Mouse (Mus musculus) liver, embryonic 11.5 days (tissue): Measurements from ENCODE around the gene Pclo. TPM values are rescaled to one million over a fixed set of nuclear protein-coding genes. Genes with fewer than 3 reads are reported as not detected.

Experiments used
- ATAC-seq: fragments of 200-750 bp; cut with Nextera tagmentation; replicated peaks from 2 replicates; pipeline ENCODE4 v1.8.0; 2017; ENCODE audit warnings: moderate number of reproducible peaks, mild to moderate bottlenecking, moderate TSS enrichment, moderate library complexity; ENCODE audit not compliant: low FRiP score
- DNase-seq: peaks from one replicate; pipeline ENCODE4 v3.0.0-alpha.2; 2017; ENCODE audit warnings: low spot score
- H3K27ac ChIP-seq: fragments of 300-500 bp; sonication (generic); 2 replicates; pipeline ENCODE4 v1.5.1; 2014; ENCODE audit warnings: mild to moderate bottlenecking, low read depth, low read length, control low read depth
- H3K27me3 ChIP-seq: fragments of 300-500 bp; sonication (generic); replicated peaks from 2 replicates; pipeline ENCODE4 v1.6.1; 2014; ENCODE audit warnings: low read length, mixed read lengths; ENCODE audit not compliant: control insufficient read depth, insufficient read depth
- H3K36me3 ChIP-seq: fragments of 300-500 bp; sonication (generic); 2 replicates; pipeline ENCODE4 v1.6.1; 2014; ENCODE audit warnings: mild to moderate bottlenecking, low read length, moderate library complexity, mixed read lengths; ENCODE audit not compliant: control insufficient read depth, insufficient read depth
- H3K4me1 ChIP-seq: fragments of 300-500 bp; sonication (generic); replicated peaks from 2 replicates; pipeline ENCODE4 v1.6.1; 2014; ENCODE audit warnings: low read length, mixed read lengths; ENCODE audit not compliant: control insufficient read depth, insufficient read depth
- H3K4me2 ChIP-seq: fragments of 300-500 bp; sonication (generic); 2 replicates; pipeline ENCODE4 v1.6.1; 2014; ENCODE audit warnings: mild to moderate bottlenecking, control low read depth, moderate library complexity
- H3K4me3 ChIP-seq: fragments of 300-500 bp; sonication (generic); 2 replicates; pipeline ENCODE4 v1.5.1; 2014; ENCODE audit warnings: low read depth, low read length, control low read depth
- H3K9ac ChIP-seq: fragments of 300-500 bp; sonication (generic); 2 replicates; pipeline ENCODE4 v1.6.1; 2014; ENCODE audit warnings: low read depth, low read length, control low read depth
- H3K9me3 ChIP-seq: fragments of 300-500 bp; sonication (generic); 2 replicates; pipeline ENCODE4 v1.6.1; 2016; ENCODE audit warnings: low read length, inconsistent platforms, mixed read lengths; ENCODE audit not compliant: control insufficient read depth
- WGBS: fragments of 180-500 bp; shearing (Covaris S2); extraction: QIAGEN DNeasy Blood & Tissue Kit; methylation state at CpG from one replicate; pipeline ENCODE4 v1.1.7; 2014; 5-methylcytosine and 5-hydroxymethylcytosine counted together
- polyA plus RNA-seq: library from polyadenylated mRNA; unstranded; fragments of >200 nt; fragmentation: Nextera tagmentation; extraction: Ambion mirVana; gene quantifications from 2 replicates; pipeline ENCODE4 v1.2.1, GENCODE M21; 2014

The Pclo gene
- polyA plus RNA-seq, 1 experiment from 2014 or later = 0.16 TPM

DNA sequence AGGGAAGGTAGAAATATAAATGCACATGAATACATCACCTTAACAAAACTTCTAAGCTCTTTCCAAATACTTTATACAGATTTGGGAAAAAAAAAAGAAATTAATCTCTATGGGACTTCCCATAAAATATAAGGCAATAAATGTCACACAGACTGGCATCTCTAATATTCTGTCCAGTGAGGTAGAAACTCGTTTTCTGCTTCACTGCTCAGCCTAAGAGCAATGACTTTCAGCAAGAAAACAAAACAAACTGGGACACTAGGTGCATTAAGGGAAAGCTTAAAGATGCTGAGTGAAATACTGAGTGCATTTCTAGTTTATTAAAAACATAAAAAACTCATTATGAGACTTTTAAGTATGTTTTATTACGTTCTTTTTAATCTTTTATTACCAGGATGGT, 190.7 kb downstream of the Pclo start:
- no peaks in the 10 kb centered on the region for H3K4me1 ChIP-seq

DNA sequence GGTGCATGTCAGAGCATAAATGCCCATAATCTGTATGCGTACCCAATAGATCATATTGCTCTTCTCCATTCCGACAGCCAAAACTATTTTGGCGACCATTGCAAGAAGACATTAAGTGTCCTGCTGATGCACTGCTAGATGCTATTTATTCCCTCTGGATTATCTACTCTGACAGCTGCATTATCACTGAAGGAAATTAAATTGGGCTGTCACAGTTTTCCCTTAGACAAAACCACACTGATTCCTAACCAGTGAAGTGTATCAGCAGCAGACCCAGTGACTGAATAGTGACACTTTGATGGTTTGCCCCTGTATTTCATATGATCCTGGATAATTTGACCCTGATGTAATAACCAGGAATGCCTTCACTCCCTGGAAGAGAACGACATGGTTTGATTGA, 192.6 kb downstream of the Pclo start:
- no peak overlapping the region for H3K9ac ChIP-seq
- H3K4me2 ChIP-seq = no peak overlapping the region
- H3K4me3 ChIP-seq = no peak overlapping the region
- H3K27me3 ChIP-seq = no peaks in the 10 kb centered on the region
- no peaks in the 10 kb centered on the region for H3K36me3 ChIP-seq
- WGBS = 78% methylated on average over 4 of the region's 4 CpGs
- H3K4me1 ChIP-seq = no peaks in the 10 kb centered on the region
- no peaks in the 10 kb centered on the region for H3K9me3 ChIP-seq
- DNase-seq (no peak), ATAC-seq (no peak)
- no peak overlapping the region for H3K27ac ChIP-seq

More for the DNA sequence above, 190.7 kb downstream of the Pclo start:
- H3K27me3 ChIP-seq = no peaks in the 10 kb centered on the region
- no peak overlapping the region for H3K4me3 ChIP-seq
- no peak for DNase-seq
- H3K36me3 ChIP-seq = no peaks in the 10 kb centered on the region
- H3K27ac ChIP-seq = no peak overlapping the region
- no peaks in the 10 kb centered on the region for H3K9me3 ChIP-seq
- no peak overlapping the region for H3K9ac ChIP-seq
- WGBS = 65% methylated on average over 2 of the region's 2 CpGs
- no peak overlapping the region for H3K4me2 ChIP-seq
- no peak for ATAC-seq

DNA sequence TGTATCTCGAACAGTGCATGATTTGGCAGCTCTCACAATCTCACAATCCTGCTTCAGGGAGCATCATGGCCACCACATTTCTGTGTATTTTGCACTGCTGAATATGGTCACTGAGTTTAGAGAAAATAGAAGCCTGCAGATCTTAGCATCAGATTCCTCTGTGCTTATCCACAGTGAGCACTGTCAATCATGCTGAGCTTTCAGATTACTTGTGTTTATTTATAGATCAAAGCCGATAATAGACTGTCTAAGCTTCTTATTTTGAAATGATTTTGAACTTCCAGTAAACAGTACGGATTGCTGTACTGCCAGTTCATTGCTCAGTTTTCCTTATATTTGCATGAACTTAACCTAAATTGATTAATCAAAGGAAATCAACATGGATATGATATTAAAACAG, 208.9 kb downstream of the Pclo start:
- ATAC-seq (no peak), DNase-seq (no peak)
- H3K27me3 ChIP-seq = no peaks in the 10 kb centered on the region
- no peak overlapping the region for H3K4me3 ChIP-seq
- no peaks in the 10 kb centered on the region for H3K4me1 ChIP-seq
- WGBS = 78% methylated on average over 3 of the region's 3 CpGs
- H3K9ac ChIP-seq = no peak overlapping the region
- H3K27ac ChIP-seq = no peak overlapping the region
- H3K36me3 ChIP-seq = no peaks in the 10 kb centered on the region
- no peaks in the 10 kb centered on the region for H3K9me3 ChIP-seq
- no peak overlapping the region for H3K4me2 ChIP-seq

DNA sequence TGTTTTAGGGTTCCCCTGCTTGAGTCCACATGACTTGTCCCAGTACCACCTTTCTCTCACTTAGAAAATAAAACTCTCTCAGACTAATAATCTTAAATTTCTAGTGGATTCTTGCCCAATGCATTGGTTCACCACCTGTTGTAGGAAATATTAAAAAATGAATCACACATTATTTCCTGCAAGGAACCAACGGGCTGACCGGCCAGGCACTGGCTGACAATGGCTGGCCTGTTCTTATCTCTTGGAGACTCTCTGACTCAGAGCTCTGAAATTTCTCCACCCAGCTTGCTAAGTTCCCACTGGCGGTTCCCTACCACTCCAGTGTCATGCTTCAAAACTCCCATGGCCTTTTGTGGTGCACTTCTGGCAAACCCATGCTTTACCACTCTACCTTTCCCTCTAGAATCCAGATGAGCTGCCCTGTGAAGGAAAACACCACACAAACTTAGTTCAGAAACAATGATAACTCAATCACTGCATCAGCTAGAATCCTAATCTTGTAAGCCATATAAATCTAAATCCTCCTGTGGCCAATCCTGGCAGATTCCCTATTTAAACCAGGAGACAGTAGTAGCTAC, 214.0 kb downstream of the Pclo start:
- no peaks in the 10 kb centered on the region for H3K9me3 ChIP-seq
- H3K9ac ChIP-seq = no peak overlapping the region
- H3K27ac ChIP-seq = no peak overlapping the region
- WGBS = 67% methylated on average over 3 of the region's 3 CpGs
- DNase-seq (no peak), ATAC-seq (no peak)
- no peak overlapping the region for H3K4me3 ChIP-seq
- no peaks in the 10 kb centered on the region for H3K4me1 ChIP-seq
- no peaks in the 10 kb centered on the region for H3K27me3 ChIP-seq
- no peak overlapping the region for H3K4me2 ChIP-seq
- H3K36me3 ChIP-seq = no peaks in the 10 kb centered on the region

DNA sequence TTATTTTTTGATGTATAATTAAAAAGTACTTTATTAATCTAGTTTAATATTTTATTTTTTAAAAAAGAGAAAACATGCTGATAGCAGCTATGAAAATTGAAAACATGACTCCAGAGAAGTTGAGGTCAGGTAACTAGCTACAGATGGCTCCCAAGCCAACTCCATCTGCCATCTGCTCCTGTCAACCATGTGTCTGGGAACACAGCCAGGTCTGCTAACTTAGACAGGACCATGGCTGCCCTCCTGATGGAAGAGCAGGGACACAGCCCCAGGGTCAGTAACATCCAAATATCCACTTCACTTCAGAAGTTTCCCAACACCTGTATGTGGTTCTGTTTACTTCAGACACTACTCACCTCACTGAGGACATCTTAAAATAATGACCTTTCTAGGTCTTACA, 236.2 kb downstream of the Pclo start:
- Histone ChIP-seq H3K27me3 (no peaks in the 10 kb centered on the region), H3K4me2 (no peak overlapping the region), H3K4me3 (no peak overlapping the region), H3K9ac (no peak overlapping the region), H3K36me3 (no peaks in the 10 kb centered on the region), H3K9me3 (no peaks in the 10 kb centered on the region), H3K4me1 (no peaks in the 10 kb centered on the region), H3K27ac (no peak overlapping the region)
- ATAC-seq = no peak
- DNase-seq = no peak

DNA sequence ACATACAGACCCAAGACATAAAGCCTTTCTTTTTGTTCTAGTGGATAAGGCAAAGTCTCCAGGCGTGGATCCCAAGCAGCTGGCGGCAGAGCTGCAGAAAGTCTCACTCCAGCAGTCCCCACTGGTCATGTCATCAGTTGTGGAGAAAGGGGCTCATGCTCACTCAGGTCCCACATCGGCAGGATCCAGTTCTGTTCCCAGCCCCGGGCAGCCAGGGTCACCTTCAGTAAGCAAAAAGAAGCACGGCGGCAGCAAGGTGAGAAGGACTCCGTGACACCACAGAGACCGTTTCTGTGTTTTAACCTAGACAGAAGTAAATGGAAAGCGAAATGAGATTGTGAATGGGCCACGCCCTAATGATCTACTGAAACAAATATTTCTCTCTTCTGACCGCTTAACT, 252.0 kb downstream of the Pclo start:
- H3K4me3 ChIP-seq = no peak overlapping the region
- no peak for ATAC-seq
- no peaks in the 10 kb centered on the region for H3K9me3 ChIP-seq
- no peak overlapping the region for H3K27ac ChIP-seq
- H3K27me3 ChIP-seq = no peaks in the 10 kb centered on the region
- no peaks in the 10 kb centered on the region for H3K36me3 ChIP-seq
- 82% methylated on average over 11 of the region's 11 CpGs for WGBS
- no peak for DNase-seq
- H3K9ac ChIP-seq = no peak overlapping the region
- no peak overlapping the region for H3K4me2 ChIP-seq
- no peaks in the 10 kb centered on the region for H3K4me1 ChIP-seq

DNA sequence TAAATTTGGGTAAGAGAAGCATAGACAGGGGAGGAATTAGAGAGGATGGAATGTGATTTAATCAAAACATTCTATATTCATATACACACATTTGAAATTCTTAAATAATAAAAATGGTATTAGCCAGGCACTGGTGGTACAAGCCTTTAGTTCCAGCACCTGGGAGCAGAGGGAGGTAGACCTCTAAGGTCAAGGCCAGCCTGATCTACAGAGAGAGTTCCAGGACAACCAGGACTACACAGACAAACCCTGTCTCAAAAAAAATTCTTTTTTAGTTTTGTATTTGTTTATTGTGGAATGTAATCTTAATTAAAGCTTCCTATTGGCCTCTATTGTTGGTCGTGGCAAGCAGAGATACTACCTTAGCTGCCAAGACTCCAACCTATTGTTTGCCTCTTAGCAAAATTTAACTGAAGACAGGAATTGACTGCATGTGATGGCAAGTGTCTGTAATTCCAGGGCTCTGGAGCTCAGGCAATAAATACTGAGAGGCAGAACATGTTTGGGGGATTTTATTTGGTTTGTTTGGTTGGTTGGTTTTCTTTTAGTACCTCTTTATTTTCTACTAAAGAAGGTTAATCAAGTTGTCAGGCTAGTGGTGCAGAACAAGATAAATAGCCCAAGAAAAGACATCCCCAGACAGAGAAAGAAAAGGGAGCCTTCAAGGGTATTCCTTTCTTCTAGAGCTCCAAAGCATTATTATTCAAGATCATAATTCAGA, 267.8 kb downstream of the Pclo start:
- no peaks in the 10 kb centered on the region for H3K36me3 ChIP-seq
- no peak overlapping the region for H3K4me2 ChIP-seq
- 35% methylated on average over 1 of the region's 1 CpGs for WGBS
- H3K9me3 ChIP-seq = no peaks in the 10 kb centered on the region
- DNase-seq (no peak), ATAC-seq (no peak)
- H3K4me3 ChIP-seq = no peak overlapping the region
- H3K4me1 ChIP-seq = no peaks in the 10 kb centered on the region
- H3K9ac ChIP-seq = no peak overlapping the region
- H3K27ac ChIP-seq = no peak overlapping the region
- no peaks in the 10 kb centered on the region for H3K27me3 ChIP-seq

DNA sequence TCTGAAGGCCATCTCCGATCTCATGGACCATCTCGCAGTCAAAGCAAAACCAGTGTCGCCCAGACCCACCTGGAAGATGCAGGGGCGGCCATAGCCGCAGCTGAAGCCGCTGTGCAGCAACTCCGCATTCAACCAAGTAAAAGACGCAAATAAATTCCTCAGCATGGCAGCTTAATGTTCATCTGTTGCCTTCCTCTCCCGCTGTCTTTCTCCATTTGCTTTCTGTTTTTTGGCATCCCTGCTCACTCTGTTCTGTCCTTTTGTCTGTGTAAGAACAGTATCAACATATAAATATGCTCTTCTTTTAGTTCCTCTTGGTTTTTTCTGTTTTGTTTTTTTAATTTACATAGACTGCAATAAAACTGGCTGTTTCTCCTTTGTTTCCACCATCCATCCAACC, 279.2 kb downstream of the Pclo start:
- WGBS = 86% methylated on average over 9 of the region's 9 CpGs
- Histone ChIP-seq H3K36me3 (no peaks in the 10 kb centered on the region), H3K27me3 (no peaks in the 10 kb centered on the region), H3K9me3 (no peaks in the 10 kb centered on the region), H3K4me1 (no peaks in the 10 kb centered on the region), H3K4me2 (no peak overlapping the region), H3K4me3 (no peak overlapping the region), H3K9ac (no peak overlapping the region), H3K27ac (no peak overlapping the region)
- DNase-seq = no peak
- ATAC-seq = no peak

DNA sequence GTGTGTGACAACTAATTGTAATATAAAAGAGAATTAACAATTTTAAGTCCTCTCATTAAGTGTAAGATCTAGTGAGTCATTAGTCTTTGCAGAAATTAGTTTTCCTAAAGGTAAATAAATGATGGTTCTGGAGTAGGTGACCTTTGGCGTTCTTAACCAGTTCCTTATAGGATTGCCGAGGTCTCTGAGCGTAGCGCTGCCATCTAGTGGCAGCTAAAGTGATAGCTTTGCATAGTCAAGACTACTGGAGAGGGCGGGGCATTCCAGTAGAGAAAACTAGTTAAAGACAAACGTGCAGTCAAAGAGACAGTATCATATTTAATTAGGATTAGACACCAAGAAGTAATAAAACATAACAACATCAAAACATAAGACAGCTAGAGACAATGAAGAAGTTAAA, 292.4 kb downstream of the Pclo start:
- no peak overlapping the region for H3K4me2 ChIP-seq
- no peak for DNase-seq
- H3K4me1 ChIP-seq = no peaks in the 10 kb centered on the region
- H3K27me3 ChIP-seq = no peaks in the 10 kb centered on the region
- ATAC-seq = peak; percentile 56; the same call in 1 of the 2 replicates
- WGBS = 4% methylated on average over 6 of the region's 6 CpGs
- H3K9me3 ChIP-seq = no peaks in the 10 kb centered on the region
- no peak overlapping the region for H3K27ac ChIP-seq
- H3K9ac ChIP-seq = no peak overlapping the region
- no peak overlapping the region for H3K4me3 ChIP-seq
- H3K36me3 ChIP-seq = no peaks in the 10 kb centered on the region
